Mouse (Mus musculus): ENCODE measurements around the gene Mipep. TPM values are rescaled to one million over a fixed set of nuclear protein-coding genes. Genes with fewer than 3 reads are reported as not detected.

The Mipep gene
- total RNA-seq, 4 experiments from 2014 or later, result 30.2 to 32.4 (median 30.9) TPM

DNA sequence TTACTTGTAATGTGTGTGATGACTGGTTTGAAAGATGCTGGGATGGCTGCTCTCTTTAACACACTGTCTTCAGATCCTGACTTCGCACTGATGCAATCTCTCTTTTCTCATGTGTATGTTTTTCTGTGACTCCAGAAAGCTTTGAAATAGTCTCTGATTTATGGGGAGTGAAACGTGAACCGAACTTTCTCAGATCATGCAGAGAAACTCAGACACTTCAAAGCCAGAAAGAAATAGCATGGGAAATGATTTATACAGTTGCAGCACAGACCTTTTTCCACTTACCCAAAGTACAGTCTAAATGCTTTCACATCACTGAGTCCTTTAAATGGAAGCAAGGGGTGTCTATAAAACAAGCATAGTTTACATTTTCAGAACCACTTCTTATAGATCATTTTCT is 79.0 kb downstream of the Mipep start:
- no peak for DNase-seq (ENCODE audit: low spot score in 2 of 2)

DNA sequence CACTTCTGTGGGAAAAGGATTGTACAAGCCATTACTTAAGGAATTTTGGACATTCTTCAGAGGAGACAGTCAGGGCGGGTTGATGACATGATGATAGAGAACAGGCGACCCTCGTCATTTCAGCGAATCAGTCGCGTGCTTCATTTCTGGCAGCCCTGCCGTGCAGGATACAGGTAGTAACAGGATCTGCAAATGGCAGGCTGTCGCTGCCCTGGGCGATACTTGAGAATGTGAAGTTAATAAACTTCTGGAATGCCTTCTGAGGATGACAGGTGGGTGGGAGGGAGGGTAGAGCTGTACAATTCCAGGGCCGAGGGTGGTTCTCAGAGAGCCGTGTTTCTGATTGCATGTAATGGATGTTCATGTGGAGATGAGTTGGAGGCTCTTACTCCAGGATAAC is 82.0 kb downstream of the Mipep start:
- DNase-seq (ENCODE audit: low spot score in 2 of 2), result no peak

DNA sequence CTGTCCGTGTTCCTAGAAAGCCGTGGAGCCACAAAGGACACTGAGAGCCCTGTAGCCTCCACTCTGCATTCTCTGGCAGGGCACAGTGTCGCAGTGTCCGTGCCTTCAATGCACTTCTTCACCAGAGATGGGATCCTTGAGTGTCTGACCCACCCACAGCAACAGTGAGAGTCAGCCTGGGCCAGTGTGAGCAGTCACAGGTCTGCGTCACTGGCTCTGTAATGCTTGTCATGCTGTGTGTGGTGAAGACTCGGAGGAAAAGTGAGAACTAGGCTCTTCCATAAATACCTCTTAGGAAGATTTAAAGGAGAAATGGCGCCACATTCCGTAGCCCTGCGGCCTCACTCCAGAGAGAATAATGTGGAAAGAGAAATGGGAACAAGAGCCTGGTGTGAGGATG is 84.0 kb downstream of the Mipep start:
- DNase-seq (ENCODE audit: low spot score in 2 of 2), result no peak

DNA sequence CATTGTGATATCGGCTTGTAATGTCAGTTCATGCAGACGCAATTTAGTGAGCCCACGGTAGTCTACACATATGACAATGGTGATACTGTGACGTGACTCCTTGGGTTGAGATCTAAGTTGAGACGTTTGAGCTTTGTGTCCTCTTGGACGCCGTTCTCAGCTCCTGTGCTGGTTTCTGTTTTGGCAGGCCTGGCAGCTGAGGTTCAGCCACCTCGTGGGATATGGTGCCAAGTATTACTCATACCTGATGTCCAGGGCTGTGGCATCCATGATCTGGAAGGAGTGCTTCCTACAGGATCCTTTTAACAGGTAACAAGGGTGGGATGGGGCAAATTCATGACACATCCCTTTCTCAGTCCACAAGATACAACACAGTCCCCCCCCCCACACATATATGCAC is 87.5 kb downstream of the Mipep start:
- no peak for DNase-seq (ENCODE audit: low spot score in 2 of 2)

DNA sequence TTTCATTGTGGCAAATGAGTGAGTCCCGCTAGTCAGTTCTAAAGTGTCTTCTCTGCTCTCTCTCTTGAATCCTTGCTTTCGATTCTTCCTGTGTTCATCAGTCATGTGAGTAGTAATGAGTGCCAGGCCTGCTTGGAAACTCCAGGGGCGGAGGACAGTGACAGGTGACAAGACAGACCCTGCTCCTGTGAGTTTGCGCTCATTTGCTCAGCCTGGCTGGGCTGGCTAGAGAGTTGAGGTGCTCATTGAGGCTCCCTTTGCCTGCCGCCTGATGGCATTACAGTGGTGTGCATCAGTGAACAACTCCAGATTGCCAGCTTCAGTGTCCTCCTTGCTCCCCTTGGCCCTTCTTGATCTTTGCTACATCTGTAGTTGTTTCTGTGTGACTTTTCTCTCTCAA is 97.7 kb downstream of the Mipep start:
- no peak for DNase-seq (ENCODE audit: low spot score in 2 of 2)

DNA sequence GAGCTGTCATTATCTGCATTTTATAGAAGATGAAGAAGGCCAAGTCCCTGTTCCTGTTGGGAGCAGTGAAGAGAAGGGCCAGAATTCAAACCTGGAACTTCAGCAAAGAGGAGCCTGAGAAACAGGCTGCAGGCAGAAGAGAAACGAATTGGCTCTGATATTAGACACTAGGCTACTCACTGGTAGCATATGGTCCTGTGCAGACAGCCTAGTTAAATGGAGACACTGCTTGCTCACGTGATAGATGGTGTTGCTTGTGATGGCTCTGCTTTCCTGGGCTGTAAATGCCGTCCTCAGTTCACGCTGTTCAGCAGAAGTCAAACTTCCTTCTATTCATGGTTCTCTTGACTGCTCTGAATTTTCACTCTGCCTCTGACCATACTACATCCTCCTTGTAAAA is 98.3 kb downstream of the Mipep start:
- no peak for DNase-seq (ENCODE audit: low spot score in 2 of 2)

DNA sequence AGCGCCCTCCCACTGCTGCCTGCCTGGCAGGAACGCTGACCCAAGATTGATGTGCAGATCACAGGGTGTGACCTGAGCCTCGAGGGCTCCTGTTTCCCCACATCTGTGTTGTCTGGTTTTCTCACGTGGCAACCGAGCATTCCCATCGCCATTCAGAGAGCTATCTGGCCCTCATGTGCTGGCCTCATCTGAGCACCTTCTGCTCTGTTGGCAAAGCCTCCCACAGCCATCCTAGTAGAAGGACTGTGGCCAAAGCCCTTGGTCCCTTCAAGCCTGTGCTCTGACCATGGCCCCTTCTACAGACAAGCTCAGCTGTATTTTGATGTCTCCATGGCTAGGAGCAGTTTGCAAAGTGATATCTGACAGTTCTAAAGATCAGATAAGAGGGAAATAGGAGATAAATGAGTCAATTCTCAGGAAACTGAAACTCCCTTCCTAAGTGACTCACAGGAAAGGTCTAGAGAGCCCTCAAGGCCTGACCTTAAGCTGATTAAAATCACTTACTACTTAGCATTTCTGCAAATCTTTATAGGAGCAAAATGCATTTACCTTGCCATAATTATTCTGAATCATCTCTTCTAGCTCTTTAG is 101.1 kb downstream of the Mipep start:
- no peak for DNase-seq (ENCODE audit: low spot score in 2 of 2)

DNA sequence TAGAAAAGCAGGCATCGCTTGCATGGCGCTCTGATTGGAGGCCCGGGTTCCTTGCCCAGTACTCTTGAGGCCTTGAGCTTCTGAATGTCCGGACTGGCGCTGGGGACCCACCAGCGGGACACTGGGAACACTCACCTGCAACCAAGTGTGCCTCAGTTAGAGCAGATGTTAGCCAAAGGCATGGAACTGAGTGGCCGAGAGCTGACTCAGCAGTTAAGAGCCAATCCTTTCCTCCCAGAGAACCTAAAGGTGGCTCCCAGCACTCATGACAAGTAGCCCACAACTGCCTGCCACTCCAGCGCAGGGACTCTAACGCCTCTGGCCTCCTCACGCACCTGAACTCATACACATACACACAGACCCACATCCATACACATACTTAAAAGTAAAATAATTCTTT is 109.5 kb downstream of the Mipep start:
- DNase-seq (ENCODE audit: low spot score in 2 of 2), result no peak

DNA sequence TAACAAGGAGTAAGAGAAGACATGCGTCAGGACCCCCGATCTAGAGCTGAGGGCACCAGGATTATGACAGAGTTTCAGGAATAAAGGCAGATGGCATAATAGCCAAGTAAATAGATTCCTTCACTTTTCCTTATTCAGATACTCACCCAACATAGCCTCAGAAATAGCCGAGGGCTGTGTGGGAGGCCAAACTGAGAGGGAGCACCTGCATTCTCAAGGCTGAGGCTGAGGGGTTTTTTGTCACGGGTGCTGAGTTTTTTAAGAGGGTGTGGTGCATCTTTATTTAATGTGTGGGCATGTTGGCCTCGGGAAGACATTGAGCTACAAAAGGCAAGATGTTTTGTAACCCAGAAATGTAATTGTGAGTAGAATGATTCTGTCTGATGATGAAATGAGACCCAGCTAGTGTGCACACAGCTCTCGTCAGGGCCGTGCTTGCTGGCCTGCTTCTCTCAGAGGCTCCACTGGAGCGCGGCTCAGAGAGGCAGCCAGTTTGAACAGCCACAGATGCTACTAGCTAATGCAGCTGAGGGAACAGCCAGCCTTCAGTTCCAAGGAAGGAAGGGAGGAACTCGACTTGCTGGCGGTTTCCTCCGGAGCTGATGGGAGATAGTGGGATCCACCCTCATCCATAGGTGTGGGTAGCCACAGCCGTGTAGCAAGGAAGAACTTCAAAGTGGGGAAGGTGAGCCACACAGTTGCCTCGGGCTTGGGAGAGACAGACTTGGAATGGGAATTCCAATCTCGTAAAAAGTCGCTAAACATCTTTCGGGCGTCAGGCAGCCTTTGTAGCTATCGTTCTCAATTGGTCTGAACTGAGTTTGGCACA is 111.0 kb downstream of the Mipep start:
- peak in 1 of 2 experiments; percentile 38 for DNase-seq (ENCODE audit: low spot score in 2 of 2)

DNA sequence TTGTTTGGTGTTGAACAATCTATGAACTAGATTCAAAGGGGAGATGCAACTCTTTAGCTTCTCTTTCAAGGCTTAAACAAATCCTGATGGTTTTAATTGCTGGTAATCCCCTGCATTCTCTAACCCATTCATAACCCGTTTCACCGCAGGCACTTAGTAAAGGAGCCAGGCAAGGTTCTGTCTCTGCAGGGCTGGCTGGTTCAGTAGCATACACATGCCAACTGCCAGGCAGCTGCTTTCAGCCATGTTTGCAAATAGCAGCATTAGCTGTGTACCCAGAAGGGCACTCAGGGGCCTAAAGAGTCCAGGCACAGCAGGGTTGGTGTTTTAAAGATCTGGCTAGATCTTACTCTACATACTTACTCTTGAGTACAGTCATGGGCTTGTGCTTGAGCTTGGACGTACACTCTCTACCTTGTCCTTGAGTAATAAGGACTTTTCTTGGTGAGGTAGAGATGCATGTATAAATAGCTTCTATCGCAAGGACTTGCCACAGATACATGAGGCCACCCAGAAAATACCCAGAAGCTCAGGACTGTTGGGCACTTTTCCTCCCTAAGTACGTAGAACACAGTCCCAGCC is 113.8 kb downstream of the Mipep start:
- no peak for DNase-seq (ENCODE audit: low spot score in 2 of 2)

DNA sequence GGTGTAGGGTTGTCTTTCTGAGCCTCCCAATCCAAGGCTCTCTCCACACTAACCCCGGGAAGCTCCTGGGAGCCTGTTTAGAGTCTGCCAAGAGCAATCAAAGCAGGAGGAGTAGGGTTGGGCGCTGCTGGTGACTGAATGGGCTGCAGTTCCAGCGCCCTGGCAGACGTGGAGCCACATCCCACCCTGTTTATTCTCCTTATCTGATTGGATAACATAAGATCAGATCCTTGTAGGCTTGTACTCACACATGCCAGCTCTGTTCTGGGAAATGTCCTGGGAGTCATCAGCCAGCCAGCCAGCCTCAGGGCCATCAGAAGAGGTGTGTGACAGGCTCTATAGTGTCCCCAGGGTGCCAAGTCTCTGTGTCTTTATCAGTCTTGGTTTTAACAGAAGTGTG is 120.1 kb downstream of the Mipep start:
- no peak for DNase-seq (ENCODE audit: low spot score in 2 of 2)

DNA sequence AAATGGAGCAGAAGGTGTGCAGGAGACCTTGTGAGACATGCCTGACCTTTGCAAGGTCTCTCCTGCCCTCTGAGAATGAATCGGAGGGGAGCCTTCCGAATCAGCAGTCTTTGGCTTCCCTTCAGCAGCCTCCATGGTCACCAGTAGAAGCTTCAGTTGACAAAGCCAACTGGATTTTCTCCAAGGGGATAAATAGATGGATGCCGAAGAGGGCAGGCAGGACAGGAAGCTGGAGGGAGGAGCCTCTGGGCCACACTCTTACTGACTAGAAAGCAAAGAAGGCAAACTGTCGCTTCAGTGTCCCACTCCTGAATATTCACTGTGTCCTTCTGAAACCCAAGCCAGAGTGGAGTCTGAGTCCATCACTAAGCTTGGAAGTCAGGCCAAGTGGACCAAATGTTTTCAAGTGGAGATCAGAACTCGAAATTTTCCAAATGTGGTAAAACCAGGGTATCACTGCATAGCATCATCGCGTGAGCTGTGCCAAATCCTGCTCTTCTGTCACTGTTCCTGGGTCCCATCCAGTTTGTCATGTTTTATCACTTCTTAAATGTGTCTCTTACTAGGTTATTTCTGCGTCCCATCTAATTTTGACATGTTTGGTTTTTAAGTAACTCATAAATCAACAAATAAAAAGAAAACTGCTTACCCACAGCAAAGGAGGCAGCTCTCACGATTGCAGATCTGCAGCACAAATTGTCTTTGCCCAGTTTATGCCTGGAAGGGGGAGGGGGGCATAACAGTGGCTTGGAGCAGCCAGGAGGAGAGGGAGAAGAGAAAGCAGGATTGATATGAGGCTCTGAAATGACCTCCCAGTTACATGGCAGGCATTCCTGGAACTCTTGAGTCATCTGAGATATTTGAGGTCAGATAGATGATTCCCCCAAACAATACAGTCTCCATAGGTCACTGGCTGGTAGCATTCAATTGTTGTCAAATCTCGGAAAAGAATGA is 122.3 kb downstream of the Mipep start:
- DNase-seq (ENCODE audit: low spot score in 2 of 2), result no peak

DNA sequence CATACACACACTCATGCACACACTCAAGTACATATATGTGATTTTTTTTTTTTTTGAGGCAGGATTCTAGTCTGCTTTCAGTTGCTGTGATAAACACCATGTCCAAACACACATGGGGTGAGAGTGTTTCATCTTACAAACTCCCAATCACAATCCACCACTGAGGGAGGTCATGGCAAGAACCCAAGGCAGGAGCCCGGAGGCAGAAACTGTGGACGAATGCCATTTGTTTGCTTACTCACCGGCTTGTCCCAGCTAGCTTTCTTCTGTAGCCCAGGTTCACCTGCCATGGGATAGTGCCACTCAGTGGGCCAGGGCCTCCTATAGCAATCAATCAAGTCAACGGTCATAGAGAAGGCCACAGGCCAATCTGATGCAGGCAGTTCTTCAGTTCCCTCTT is 125.0 kb downstream of the Mipep start:
- no peak for DNase-seq (ENCODE audit: low spot score in 2 of 2)

DNA sequence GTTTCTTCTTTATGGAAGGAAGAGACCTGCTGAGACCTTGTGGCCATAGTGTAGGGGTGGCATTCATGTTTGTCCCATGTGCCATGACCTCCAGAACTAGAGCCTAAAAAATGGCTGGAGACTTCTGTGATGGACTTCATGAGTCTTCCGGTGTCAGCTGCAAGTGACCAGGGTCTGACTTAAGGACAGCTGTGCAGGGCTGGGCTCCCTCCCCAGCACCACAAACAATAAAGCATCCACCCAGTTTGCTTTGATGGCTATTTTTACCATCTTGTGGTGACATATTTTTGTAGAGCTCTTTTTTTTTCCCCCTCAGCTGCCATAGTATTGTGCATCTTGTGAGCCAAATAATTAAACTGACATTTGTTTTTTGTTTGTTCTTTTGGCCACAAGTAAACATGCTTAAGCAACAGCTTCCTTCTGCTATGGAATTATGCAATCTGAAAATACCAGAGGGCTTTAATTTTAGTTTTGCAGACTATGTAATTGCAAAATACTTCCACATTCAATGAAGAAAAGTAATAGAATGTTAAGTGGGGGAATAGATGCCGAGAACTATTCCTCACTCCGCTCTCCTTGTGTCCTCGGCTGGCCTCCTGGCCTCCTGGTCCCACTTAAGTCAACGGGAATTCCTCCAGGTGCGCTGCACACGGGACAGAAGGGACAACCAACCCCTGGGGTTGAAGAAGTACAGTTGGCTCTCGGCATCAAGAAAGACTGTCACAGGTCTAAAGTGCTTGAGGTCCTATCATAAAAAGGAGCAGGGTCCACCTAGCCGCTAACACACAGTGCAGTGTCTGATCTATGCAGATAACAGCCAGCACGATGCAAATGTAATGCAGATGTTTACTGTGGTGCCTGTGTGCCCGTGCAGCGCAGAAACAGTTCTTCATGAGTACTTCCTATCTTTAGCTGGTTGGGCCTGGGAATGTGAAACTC is 126.4 kb downstream of the Mipep start:
- DNase-seq (ENCODE audit: low spot score in 2 of 2), result no peak

DNA sequence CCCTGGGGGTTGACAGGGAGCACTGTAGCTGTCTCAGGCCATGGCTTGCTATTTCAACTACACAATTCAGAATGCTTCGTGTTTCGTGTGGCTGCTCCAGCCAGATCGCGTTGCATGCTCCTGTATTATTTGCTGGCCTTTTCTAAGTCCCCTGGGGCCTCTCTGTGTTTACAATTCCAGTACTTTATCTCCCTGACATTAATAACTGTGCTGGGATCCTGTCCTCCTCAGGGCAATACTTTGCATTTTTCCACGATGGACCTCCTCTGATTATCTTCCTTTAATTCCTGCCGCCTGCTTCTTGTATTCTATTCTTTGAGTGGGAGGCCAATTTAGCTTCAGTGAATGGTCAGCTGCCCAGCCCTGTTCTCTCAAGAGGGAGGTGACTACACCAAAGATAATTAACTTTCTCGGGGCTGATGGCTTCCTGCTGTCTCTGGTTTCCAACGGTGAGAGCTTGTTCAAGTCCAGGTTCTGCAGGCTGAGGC is 128.7 kb downstream of the Mipep start:
- no peak for DNase-seq (ENCODE audit: low spot score in 2 of 2)

DNA sequence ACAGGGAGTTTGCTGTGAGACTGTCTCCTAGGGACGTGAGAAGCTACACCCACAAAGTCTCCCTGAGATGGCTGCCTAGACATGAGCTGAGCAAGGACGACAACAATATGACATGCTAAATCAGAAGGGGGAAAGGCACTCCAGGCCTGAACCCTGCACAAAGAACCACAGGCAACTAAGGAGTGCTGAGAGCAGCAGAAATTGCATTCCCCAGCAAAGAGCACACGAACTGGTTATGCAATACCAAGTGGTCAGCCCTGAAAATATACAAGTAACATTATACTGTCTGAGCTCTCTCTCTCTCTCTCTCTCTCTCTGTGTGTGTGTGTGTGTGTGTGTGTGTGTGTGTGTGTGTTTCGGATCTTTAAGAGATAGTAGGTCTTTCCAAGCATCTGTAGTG is 132.3 kb downstream of the Mipep start:
- DNase-seq (ENCODE audit: low spot score in 2 of 2), result no peak

DNA sequence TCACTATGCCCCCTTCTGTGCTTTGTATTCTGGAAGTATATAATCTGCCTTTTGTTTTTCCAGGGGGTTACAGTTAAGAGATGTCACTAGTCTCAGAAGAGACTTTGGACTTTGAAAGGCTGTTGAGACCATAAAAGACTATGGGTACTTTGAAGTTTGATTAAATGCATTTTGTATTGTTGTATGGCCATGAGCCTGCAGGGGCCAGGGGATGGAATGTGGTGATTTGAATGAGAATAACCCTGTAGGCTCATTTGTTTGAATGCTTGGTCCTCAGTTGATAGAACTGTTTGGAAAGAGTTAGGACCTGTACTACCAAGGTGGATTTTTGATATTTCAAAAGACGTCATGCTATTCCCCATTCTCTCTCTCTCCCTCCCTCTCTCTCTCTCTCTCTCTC is 141.6 kb downstream of the Mipep start:
- no peak for DNase-seq (ENCODE audit: low spot score in 2 of 2)

DNA sequence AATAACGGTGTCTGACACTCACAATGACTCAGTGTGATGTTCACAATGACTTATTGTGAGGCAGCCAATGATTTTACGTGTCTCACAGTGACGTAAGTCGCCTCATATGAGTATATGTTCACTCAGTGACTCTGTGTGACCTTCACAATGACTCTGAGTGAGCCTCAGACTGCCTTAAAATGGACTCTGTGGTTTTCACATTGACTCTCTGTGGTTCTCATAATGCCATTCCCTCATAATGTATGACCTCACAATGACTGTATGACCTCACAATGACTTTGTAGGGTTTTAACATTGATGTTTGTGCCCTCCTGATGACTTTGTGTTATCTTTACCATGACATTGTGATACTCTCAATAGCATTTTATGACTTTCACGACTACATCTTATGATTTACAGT is 151.3 kb downstream of the Mipep start:
- no peak for DNase-seq (ENCODE audit: low spot score in 2 of 2)

DNA sequence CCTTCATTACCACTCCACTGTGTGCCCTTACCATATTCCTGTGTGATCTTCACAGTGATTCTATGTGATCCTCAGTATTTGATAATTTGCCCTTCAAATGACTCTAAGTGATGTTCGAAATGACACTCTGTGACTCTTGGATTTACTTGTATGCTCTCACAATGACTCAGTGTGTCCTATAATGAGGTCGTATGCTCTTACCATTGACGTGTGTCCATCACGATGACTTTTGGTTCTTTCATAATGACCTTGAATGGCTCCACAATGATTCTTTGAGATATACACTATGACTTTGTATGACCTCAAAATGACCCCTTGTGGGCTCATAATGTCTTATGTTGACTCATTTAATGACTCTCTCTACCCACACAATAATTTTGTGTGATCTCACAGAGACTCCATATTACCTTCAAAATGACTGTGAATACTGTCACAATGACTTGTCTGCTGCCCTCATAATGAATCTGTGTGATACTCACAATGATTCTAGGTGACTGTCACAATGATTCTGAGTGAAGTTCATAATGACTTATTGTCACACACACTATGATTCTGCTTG is 153.2 kb downstream of the Mipep start:
- no peak for DNase-seq (ENCODE audit: low spot score in 2 of 2)

Measured in layer of hippocampus, adult 8-10 months (tissue).